Mouse (Mus musculus) adrenal gland, adult 8-10 months (tissue): ENCODE data around the gene Cbx5. TPM values are rescaled to one million over a fixed set of nuclear protein-coding genes. Genes with fewer than 3 reads are reported as not detected.

Experiments used
- DNase-seq: peaks from one replicate; pipeline ENCODE4 v3.0.0; 2022
- total RNA-seq, 4 experiments: library from RNA; stranded (reverse); gene quantifications; 2 replicates each; pipeline ENCODE4 v1.2.4; 2022

Cbx5 gene
- total RNA-seq, 4 experiments from 2014 or later = 74.3 to 104 (median 93.3) TPM

- DNase-seq = peak; percentile 83
Measured at GRCm38 (mm10) chr15:103214971-103215907, 24.4 kb downstream of the Cbx5 start.

- no peak for DNase-seq
Measured at GRCm38 (mm10) chr15:103214149-103214548, 25.5 kb downstream of the Cbx5 start.

GRCm38 (mm10) chr15:103205156-103205555 lies 34.5 kb downstream of the Cbx5 start:
- DNase-seq = no peak

GRCm38 (mm10) chr15:103202088-103202793 lies 37.4 kb downstream of the Cbx5 start:
- no peak for DNase-seq

- DNase-seq = no peak
Measured at GRCm38 (mm10) chr15:103197785-103198184, 41.8 kb downstream of the Cbx5 start.

GRCm38 (mm10) chr15:103196835-103197234 lies 42.8 kb downstream of the Cbx5 start:
- DNase-seq = no peak

GRCm38 (mm10) chr15:103193606-103194005 lies 46.0 kb downstream of the Cbx5 start:
- DNase-seq = no peak

- DNase-seq = no peak
Measured at GRCm38 (mm10) chr15:103190531-103191462, 48.8 kb downstream of the Cbx5 start.

GRCm38 (mm10) chr15:103190083-103190482 lies 49.5 kb downstream of the Cbx5 start:
- DNase-seq = no peak

GRCm38 (mm10) chr15:103187803-103188202 lies 51.8 kb downstream of the Cbx5 start:
- DNase-seq = no peak

GRCm38 (mm10) chr15:103185462-103186198 lies 54.0 kb downstream of the Cbx5 start:
- no peak for DNase-seq

- DNase-seq = no peak
Measured at GRCm38 (mm10) chr15:103183651-103184610, 55.7 kb downstream of the Cbx5 start.

- no peak for DNase-seq
Measured at GRCm38 (mm10) chr15:103183135-103183534, 56.5 kb downstream of the Cbx5 start.

- DNase-seq = no peak
Measured at GRCm38 (mm10) chr15:103182166-103182790, 57.3 kb downstream of the Cbx5 start.

- DNase-seq = no peak
Measured at GRCm38 (mm10) chr15:103180406-103180805, 59.2 kb downstream of the Cbx5 start.

- no peak for DNase-seq
Measured at GRCm38 (mm10) chr15:103178767-103179166, 60.8 kb downstream of the Cbx5 start.

- DNase-seq = no peak
Measured at GRCm38 (mm10) chr15:103178137-103178536, 61.5 kb downstream of the Cbx5 start.

- DNase-seq = no peak
Measured at GRCm38 (mm10) chr15:103177611-103178041, 62.0 kb downstream of the Cbx5 start.

- peak; percentile 71 for DNase-seq
Measured at GRCm38 (mm10) chr15:103176874-103177421, 62.7 kb downstream of the Cbx5 start.

GRCm38 (mm10) chr15:103173251-103173650 lies 66.4 kb downstream of the Cbx5 start:
- no peak for DNase-seq
